Mouse (Mus musculus): ENCODE measurements around the gene Gm20388.

DNA sequence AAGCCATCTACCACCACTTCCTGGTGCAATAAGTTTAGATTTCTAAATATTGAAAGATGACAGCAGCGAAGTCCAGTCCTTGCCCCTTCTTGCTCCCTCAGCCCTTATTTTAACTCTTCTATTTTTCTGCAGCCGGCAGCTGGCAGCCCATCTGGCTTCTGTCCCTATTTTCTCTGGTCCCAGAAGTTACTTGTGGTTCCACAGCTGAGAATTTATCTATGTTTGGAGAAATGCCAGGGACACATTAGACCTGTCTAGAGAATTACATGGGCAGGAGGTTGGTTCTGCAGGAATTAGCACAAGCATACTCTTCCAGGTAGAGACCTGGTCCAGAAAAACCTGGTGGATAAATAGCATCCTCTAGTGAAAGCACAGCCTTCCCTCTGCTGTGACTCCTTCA, 3967.2 kb downstream of the Gm20388 start:
- TF ChIP-seq HCFC1 (IDR thresholded peaks at IDR 0.05; ENCODE audit: borderline replicate concordance, insufficient read depth, low read length) (no peak), CHD2 (IDR thresholded peaks at IDR 0.05; ENCODE audit: low read depth, low read length) (no peak)
